14 mouse cellular contexts compared by ENCODE assay signal in the genomic region with DNA sequence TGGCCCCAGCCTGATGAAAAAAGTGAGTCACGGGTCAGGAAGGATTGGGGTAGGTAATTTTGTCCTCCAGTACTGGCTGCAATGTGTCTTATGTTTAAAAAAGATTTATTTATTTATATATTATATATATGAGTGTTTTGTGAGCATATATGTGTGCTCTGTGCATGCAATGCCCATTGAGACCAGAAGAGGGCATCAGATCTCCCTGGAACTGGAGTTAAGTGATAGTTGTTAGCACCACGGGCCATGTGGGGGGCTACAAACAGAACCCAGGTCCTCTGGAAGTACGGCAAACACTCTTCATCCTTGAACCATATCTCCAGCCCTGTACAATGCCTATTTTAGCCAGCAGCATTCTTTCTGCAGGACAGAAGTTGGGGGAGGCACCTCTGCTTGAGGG. TPM values are rescaled to one million over a fixed set of nuclear protein-coding genes. Genes with fewer than 3 reads are reported as not detected.
DNase-seq lines count a peak whose midpoint lies in the region; ATAC-seq and TF ChIP-seq lines count a peak whose summit lies in the region.
"Had no signal": no experiment of that assay in that cellular context is flagged by ENCODE, and none has a peak within 500 bp of the region (broad histone marks: within the 10 kb centered on the region; RNA-seq: fewer than 3 reads in every experiment).

No protein-coding gene starts in this region.

- no peak for TF ChIP-seq EP300 in MEL (IDR thresholded peaks at IDR 0.05; ENCODE audit: low read depth in 1 of 2, low read length in 2 of 2)

- H3K36me3 ChIP-seq in kidney, postnatal 0 days (ENCODE audit: insufficient read depth, low read length) = no peaks in the 10 kb centered on the region
- no peaks in the 10 kb centered on the region for H3K36me3 ChIP-seq in MEL (ENCODE audit: control insufficient read depth in 1 of 2, insufficient read depth in 2 of 2, low read length in 2 of 2)
- H3K36me3 ChIP-seq in splenic B cell, adult 2 months (ENCODE audit: control insufficient read depth, insufficient read depth, low read length, poor library complexity, severe bottlenecking) = no peaks in the 10 kb centered on the region
- H3K36me3 ChIP-seq: limb, embryonic 10.5 days; lung, embryonic 15.5 days had no signal

- no peaks in the 10 kb centered on the region for H3K9me3 ChIP-seq in kidney, postnatal 0 days (replicated peaks; ENCODE audit: low read length)
- no peaks in the 10 kb centered on the region for H3K9me3 ChIP-seq in MEL (replicated peaks; ENCODE audit: insufficient read depth, low read length)
- H3K9me3 ChIP-seq: limb, embryonic 10.5 days; lung, embryonic 15.5 days had no signal

- H3K4me1 ChIP-seq in kidney, postnatal 0 days (replicated peaks; ENCODE audit: insufficient read depth, low read length) = no peaks in the 10 kb centered on the region
- peaks cover 0 to 2% of the 10 kb centered on the region in 2 experiments; a peak in 1 of 4 replicates for H3K4me1 ChIP-seq in MEL (ENCODE audit: control insufficient read depth in 1 of 2, insufficient read depth in 2 of 2, low read length in 2 of 2)
- H3K4me1 ChIP-seq: limb, embryonic 10.5 days; lung, embryonic 15.5 days had no signal

- H3K4me3 ChIP-seq in kidney, postnatal 0 days (replicated peaks; ENCODE audit: low read depth, low read length) = no peak overlapping the region
- no peak overlapping the region for H3K4me3 ChIP-seq in MEL (ENCODE audit: control insufficient read depth in 1 of 2, insufficient read depth in 1 of 2, low read depth in 2 of 2, low read length in 2 of 2)
- H3K4me3 ChIP-seq: limb, embryonic 10.5 days; lung, embryonic 15.5 days; myocyte had no signal

- TF ChIP-seq POLR2A in MEL (IDR thresholded peaks at IDR 0.05; ENCODE audit: control insufficient read depth in 1 of 2, insufficient read depth in 1 of 2, low read depth in 1 of 2, low read length in 2 of 2, poor library complexity in 1 of 2) = no peak

- no peak for DNase-seq in kidney, postnatal 0 days (ENCODE audit: low spot score)
- DNase-seq in kidney, adult 9 months = no peak
- peak; percentile 45 for DNase-seq in thymus, postnatal 25 days
- DNase-seq in thymus, postnatal 36 days = no peak
- peak; percentile 9 for DNase-seq in MEL (ENCODE audit: low read depth, low spot score)
- peak; percentile 35 for DNase-seq in splenic B cell, adult 2 months (ENCODE audit: low read depth, low spot score)
- no peak for DNase-seq in ovary, postnatal 36 days (ENCODE audit: low spot score)
- DNase-seq in spleen, postnatal 4 days (ENCODE audit: low spot score in 2 of 2) = no peak
- DNase-seq: cerebellum, adult 9-11 months had no signal

- TF ChIP-seq CTCF in kidney, postnatal 0 days (IDR thresholded peaks at IDR 0.05; ENCODE audit: low read depth) = peak; percentile 40; the same call in 1 of the 2 replicates
- TF ChIP-seq CTCF in MEL (IDR thresholded peaks at IDR 0.05 in 2 of 3, conservative IDR thresholded peaks at IDR 0.05 in 1 of 3; ENCODE audit: control insufficient read depth in 1 of 3, insufficient read depth in 1 of 3, low read depth in 2 of 3, low read length in 3 of 3, poor library complexity in 1 of 3, severe bottlenecking in 1 of 3) = peak; percentile 20 to 31 (median 29); a peak in 4 of 6 replicates

- no peak overlapping the region for H3K9ac ChIP-seq in kidney, postnatal 0 days (ENCODE audit: low read depth, low read length)
- H3K9ac ChIP-seq in MEL (ENCODE audit: control insufficient read depth, low read depth, low read length, poor library complexity, severe bottlenecking) = no peak overlapping the region
- H3K9ac ChIP-seq: lung, embryonic 15.5 days had no signal

- no peak overlapping the region for H3K27ac ChIP-seq in kidney, postnatal 0 days
- H3K27ac ChIP-seq in MEL (ENCODE audit: control insufficient read depth, low read depth, low read length) = no peak overlapping the region
- H3K27ac ChIP-seq: limb, embryonic 10.5 days; lung, embryonic 15.5 days had no signal

- TF ChIP-seq RAD21 in MEL (IDR thresholded peaks at IDR 0.05; ENCODE audit: low read depth, low read length) = peak; percentile 14

- H3K27me3 ChIP-seq in kidney, postnatal 0 days (ENCODE audit: insufficient read depth, low read length) = no peaks in the 10 kb centered on the region
- H3K27me3 ChIP-seq in MEL (ENCODE audit: control insufficient read depth in 1 of 2, insufficient read depth in 2 of 2, low read length in 2 of 2) = no peaks in the 10 kb centered on the region
- no peaks in the 10 kb centered on the region for H3K27me3 ChIP-seq in splenic B cell, adult 2 months (ENCODE audit: control insufficient read depth, insufficient read depth, low read length, poor library complexity, severe bottlenecking)
- H3K27me3 ChIP-seq: lung, embryonic 15.5 days had no signal

- no peak overlapping the region for H3K4me2 ChIP-seq in kidney, postnatal 0 days (ENCODE audit: low read length)
- H3K4me2 ChIP-seq: lung, embryonic 15.5 days had no signal

- 96% methylated on average over 3 of the region's 3 CpGs for WGBS in kidney, postnatal 0 days

- H3K79me2 ChIP-seq in MEL (ENCODE audit: control insufficient read depth, insufficient read depth, low read length, poor library complexity) = no peaks in the 10 kb centered on the region

- ATAC-seq in kidney, postnatal 0 days (replicated peaks; ENCODE audit: low FRiP score, low read depth) = no peak

TF ChIP-seq in MEL, 35 proteins besides CTCF, POLR2A, EP300 and RAD21:
- TF ChIP-seq SMC3 (IDR thresholded peaks at IDR 0.05; ENCODE audit: low read depth, low read length) (peak; percentile 21; the same call in 1 of the 2 replicates), TBP (IDR thresholded peaks at IDR 0.05; ENCODE audit: low read depth, low read length) (no peak)

RNA-seq across cellular contexts. Expression of a gene that starts 39.2 kb away (rescaled TPM):
- 4.1 and 4.3 TPM in 2 replicates for polyA plus RNA-seq in kidney, postnatal 0 days (2015; fragmentation: Nextera tagmentation; extraction: Ambion mirVana)
- total RNA-seq in MEL (2012; rRNA removed) = not detected in 2 replicates
- polyA plus RNA-seq in MEL (2012; ENCODE audit: insufficient read depth in 1 of 2, insufficient read length in 2 of 2, low read depth in 1 of 2, low replicate concordance in 2 of 2, missing spikeins in 1 of 2) = not detected
- polyA plus RNA-seq: embryonic facial prominence, embryonic 11.5 days; myocyte had no signal

RNA-seq across cellular contexts. Expression of a gene that starts 39.4 kb away (rescaled TPM):
- 1.9 and 2.1 TPM in 2 replicates for polyA plus RNA-seq in kidney, postnatal 0 days (2015; fragmentation: Nextera tagmentation; extraction: Ambion mirVana)
- total RNA-seq in MEL (2012; rRNA removed) = 0.08 and 0.10 TPM in 2 replicates
- polyA plus RNA-seq in MEL (2012; ENCODE audit: insufficient read depth in 1 of 2, insufficient read length in 2 of 2, low read depth in 1 of 2, low replicate concordance in 2 of 2, missing spikeins in 1 of 2) = under 1 TPM in 1 of 2 experiments, not detected in 1; 0.13 TPM
- total RNA-seq: megakaryocyte-erythroid progenitor cell, adult 5-6 weeks had no signal

Comparison
In these comparisons a context has a peak if more than half of its experiments do, and no peak if none do; other contexts are left out.
1. DNase-seq: peak in thymus, postnatal 25 days (single experiment), MEL (single experiment) and splenic B cell, adult 2 months (single experiment); none in kidney, postnatal 0 days (single experiment), kidney, adult 9 months (single experiment), thymus, postnatal 36 days (0 of 2), ovary, postnatal 36 days (single experiment) and spleen, postnatal 4 days (0 of 2).